Mouse (Mus musculus) stomach, embryonic 16.5 days (tissue): Measurements from ENCODE around the gene Cdk6. TPM values are rescaled to one million over a fixed set of nuclear protein-coding genes. Genes with fewer than 3 reads are reported as not detected.

ENCODE experiments used
- ATAC-seq: fragments of 200-750 bp; cut with Nextera tagmentation; 2 replicates; pipeline ENCODE4 v1.8.0; 2017; ENCODE audit warnings: moderate number of reproducible peaks, moderate TSS enrichment; ENCODE audit not compliant: insufficient read depth, low FRiP score
- H3K27ac ChIP-seq: fragments of 300-500 bp; sonication (generic); 2 replicates; pipeline ENCODE4 v1.5.1; 2014; ENCODE audit warnings: low read length
- H3K27me3 ChIP-seq: fragments of 300-500 bp; sonication (generic); 2 replicates; pipeline ENCODE4 v1.6.1; 2014; ENCODE audit warnings: low read length, control low read depth, mixed read lengths; ENCODE audit not compliant: control insufficient read depth, insufficient read depth
- H3K36me3 ChIP-seq: fragments of 300-500 bp; sonication (generic); 2 replicates; pipeline ENCODE4 v1.6.1; 2014; ENCODE audit warnings: low read length; ENCODE audit not compliant: control insufficient read depth, insufficient read depth
- H3K4me1 ChIP-seq: fragments of 300-500 bp; sonication (generic); 2 replicates; pipeline ENCODE4 v1.6.1; 2014; ENCODE audit warnings: low read length, control low read depth, mixed read lengths; ENCODE audit not compliant: control insufficient read depth, insufficient read depth
- H3K4me2 ChIP-seq: fragments of 300-500 bp; sonication (generic); 2 replicates; pipeline ENCODE4 v1.6.1; 2014; ENCODE audit warnings: low read depth, low read length, mixed read lengths
- H3K4me3 ChIP-seq: fragments of 300-500 bp; sonication (generic); replicated peaks from 2 replicates; pipeline ENCODE4 v1.5.1; 2014; ENCODE audit warnings: mild to moderate bottlenecking, low read length
- H3K9ac ChIP-seq: fragments of 300-500 bp; sonication (generic); 2 replicates; pipeline ENCODE4 v1.6.1; 2014; ENCODE audit warnings: low read length
- H3K9me3 ChIP-seq: fragments of 300-500 bp; sonication (generic); replicated peaks from 2 replicates; pipeline ENCODE4 v1.6.1; 2016; ENCODE audit warnings: low read length, control low read depth; ENCODE audit not compliant: control insufficient read depth
- WGBS: fragments of 180-500 bp; shearing (Covaris S2); extraction: QIAGEN DNeasy Blood & Tissue Kit; methylation state at CpG from one replicate; pipeline ENCODE4 v1.1.7; 2014; 5-methylcytosine and 5-hydroxymethylcytosine counted together
- polyA plus RNA-seq: library from polyadenylated mRNA; unstranded; fragments of >200 nt; fragmentation: Nextera tagmentation; extraction: Ambion mirVana; gene quantifications from 2 replicates; pipeline ENCODE4 v1.2.1, GENCODE M21; 2015

Gene Cdk6
- polyA plus RNA-seq, 1 experiment from 2014 or later: 25.9 TPM

DNA sequence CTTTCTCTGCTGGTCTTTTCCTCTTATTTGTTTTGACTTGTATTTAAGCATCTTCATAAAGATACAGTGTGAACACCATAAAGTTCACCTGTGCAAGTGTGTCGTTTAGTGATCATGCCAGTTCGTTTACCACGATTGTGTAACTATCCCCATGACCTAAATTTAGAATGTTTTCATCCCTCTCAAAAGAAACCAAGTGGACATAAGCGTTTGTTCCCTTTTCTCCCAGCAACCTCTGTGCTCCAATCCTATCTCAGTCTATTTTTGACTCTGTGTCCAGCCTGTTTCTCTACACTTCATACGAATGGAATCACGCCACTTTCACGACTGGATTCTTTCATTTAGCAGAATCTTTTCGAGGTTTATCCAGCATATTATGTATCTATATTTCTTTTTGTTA is 40.5 kb downstream of the Cdk6 start:
- no peak overlapping the region for H3K27ac ChIP-seq
- H3K36me3 ChIP-seq: no peaks in the 10 kb centered on the region
- H3K4me3 ChIP-seq: no peak overlapping the region
- no peaks in the 10 kb centered on the region for H3K27me3 ChIP-seq
- no peak overlapping the region for H3K4me2 ChIP-seq
- WGBS: 78% methylated on average over 8 of the region's 8 CpGs
- no peak for ATAC-seq
- H3K4me1 ChIP-seq: peaks cover 7% of the 10 kb centered on the region; the same call in 1 of the 2 replicates
- no peaks in the 10 kb centered on the region for H3K9me3 ChIP-seq
- no peak overlapping the region for H3K9ac ChIP-seq

DNA sequence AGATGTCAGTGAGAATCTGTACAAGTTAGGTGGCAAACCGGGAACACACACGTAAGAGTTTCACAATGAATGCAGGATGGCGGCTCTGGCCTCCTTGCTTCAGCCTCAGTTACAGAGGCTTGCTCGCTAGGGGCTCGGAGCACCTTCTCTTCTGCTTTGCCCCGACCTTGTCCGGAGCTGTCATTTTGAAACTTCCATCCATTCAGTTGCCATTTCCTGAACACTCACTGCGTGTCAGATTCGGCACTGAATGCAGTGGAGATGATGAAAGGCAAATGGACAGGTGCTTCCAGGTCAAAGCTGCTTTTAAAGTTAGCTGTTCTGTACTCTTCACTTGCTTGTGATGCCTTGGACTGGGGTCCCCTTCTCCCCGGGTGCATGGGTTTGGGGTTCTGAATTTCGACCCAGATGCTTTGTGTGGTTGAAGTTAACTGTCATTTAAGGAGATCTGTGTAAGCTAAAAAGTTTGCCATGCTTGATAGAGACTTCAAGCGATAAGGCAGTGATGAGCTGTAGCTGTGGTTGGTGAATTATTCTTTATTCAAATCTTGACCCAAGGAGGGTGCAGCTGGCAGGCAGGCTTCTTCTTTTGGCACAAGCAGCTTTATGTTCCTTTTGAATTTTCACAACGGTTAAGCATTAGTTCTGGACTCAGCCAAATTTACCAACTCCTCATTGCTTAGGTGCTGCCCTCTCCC is 41.2 kb downstream of the Cdk6 start:
- 82% methylated on average over 13 of the region's 13 CpGs for WGBS
- Histone ChIP-seq H3K9me3 (no peaks in the 10 kb centered on the region), H3K4me2 (no peak overlapping the region), H3K27ac (no peak overlapping the region), H3K9ac (no peak overlapping the region), H3K27me3 (no peaks in the 10 kb centered on the region), H3K4me3 (no peak overlapping the region), H3K4me1 (peaks cover 7% of the 10 kb centered on the region; the same call in 1 of the 2 replicates), H3K36me3 (no peaks in the 10 kb centered on the region)
- no peak for ATAC-seq

DNA sequence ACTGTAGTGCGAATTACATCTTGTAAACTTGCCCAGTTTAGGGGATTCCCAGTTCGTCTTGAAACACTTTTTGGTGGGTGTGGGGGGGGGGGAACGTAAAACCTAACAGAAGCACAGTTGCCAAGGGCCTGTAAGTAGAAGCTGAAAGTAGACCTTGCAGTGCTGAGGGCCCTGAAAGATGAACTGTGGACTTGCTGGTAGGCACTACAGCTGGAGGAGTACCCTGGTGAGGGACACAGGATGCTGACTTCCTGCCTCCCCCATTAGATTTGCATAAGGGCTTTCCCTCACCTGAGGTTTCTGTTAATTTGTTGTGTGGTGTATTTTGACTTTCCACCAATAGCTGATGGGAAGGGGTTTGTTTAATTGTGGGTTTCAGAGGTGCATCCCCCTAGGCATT is 42.3 kb downstream of the Cdk6 start:
- WGBS: 71% methylated on average over 3 of the region's 3 CpGs
- Histone ChIP-seq H3K27ac (no peak overlapping the region), H3K27me3 (no peaks in the 10 kb centered on the region), H3K9ac (no peak overlapping the region), H3K4me2 (no peak overlapping the region), H3K4me1 (peaks cover 7% of the 10 kb centered on the region; the same call in 1 of the 2 replicates), H3K36me3 (no peaks in the 10 kb centered on the region), H3K9me3 (no peaks in the 10 kb centered on the region), H3K4me3 (no peak overlapping the region)
- no peak for ATAC-seq

DNA sequence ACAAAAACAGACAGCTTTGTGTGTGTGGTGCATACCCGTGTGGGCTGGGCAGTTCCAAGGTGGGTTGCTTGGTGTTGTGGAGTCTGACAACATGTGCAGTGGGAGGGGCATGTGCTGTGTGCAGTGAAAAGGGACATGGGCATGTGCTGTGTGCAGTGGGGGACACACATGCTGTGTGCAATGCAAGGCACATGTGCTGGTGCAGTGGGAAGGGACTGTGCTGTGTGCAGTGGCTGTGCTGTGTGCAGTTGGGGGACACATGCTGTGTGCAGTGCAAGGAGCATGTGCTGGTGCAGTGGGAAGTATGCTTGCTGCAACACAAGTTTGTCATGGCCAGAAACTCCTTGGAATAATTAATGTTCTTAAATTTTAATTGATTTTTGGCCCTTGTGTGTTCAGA is 43.8 kb downstream of the Cdk6 start:
- peaks cover 7% of the 10 kb centered on the region; the same call in 1 of the 2 replicates for H3K4me1 ChIP-seq
- 57% methylated on average over 1 of the region's 1 CpGs for WGBS
- no peak overlapping the region for H3K27ac ChIP-seq
- H3K27me3 ChIP-seq: no peaks in the 10 kb centered on the region
- H3K36me3 ChIP-seq: no peaks in the 10 kb centered on the region
- H3K9ac ChIP-seq: no peak overlapping the region
- no peak overlapping the region for H3K4me3 ChIP-seq
- no peak for ATAC-seq
- H3K9me3 ChIP-seq: no peaks in the 10 kb centered on the region
- no peak overlapping the region for H3K4me2 ChIP-seq

DNA sequence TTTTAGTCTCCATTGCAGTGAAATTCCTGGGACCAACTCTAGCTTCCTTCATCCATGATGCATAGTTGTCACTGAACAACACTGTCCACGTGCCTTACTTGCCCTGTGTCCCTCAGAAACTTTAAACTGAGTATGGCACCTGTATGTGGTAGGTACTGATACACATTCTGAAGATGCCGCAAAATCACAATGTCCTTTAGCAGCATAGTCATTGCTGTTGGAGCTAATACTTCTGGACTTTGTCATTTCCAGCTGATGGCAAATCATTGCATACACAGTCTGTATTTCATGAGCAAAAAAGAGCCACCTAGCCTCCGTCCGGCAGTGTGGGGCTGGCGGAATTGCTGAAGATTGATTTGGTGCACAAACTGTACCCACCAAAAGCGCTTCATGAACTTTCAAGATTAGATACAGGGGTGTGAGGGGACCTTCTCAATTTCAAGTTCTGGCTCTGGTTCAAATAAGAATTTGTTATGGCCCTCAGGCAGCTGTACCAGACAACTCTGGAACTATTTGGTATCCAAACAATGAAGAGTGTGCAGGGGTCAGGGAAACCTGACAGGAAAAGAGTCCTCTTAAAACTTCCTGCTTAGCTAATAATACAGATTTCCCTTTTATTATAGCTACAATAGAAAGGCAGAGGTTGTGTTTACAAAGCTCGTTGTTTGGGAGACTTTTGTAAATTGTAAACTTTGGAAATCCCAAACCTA is 44.9 kb downstream of the Cdk6 start:
- H3K9me3 ChIP-seq: no peaks in the 10 kb centered on the region
- no peak overlapping the region for H3K4me2 ChIP-seq
- H3K4me1 ChIP-seq: peaks cover 7% of the 10 kb centered on the region; the same call in 1 of the 2 replicates
- no peak overlapping the region for H3K27ac ChIP-seq
- H3K27me3 ChIP-seq: no peaks in the 10 kb centered on the region
- 0 out of 2 replicates have a peak, but pooled peaks cover 4% of the 10 kb centered on the region for H3K36me3 ChIP-seq
- WGBS: 52% methylated on average over 7 of the region's 7 CpGs
- ATAC-seq: no peak
- H3K4me3 ChIP-seq: no peak overlapping the region
- H3K9ac ChIP-seq: no peak overlapping the region

DNA sequence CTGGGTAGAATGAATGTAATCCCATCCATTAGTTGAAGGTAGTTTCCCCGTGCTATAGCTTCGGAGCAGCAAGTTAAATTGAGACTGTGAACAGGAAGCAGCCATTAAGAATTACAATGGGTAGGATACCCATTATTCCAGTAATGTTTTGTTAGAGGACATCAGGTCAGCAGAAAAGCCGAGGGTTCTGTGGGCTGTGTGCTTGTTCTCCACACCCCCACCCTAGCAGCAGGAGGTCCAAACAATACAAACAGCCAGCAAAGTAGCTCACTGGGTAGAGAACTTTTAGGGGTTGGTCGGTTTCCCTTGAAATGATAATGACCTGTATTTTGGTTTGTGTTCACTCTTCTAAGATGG is 45.4 kb downstream of the Cdk6 start:
- H3K27me3 ChIP-seq: no peaks in the 10 kb centered on the region

DNA sequence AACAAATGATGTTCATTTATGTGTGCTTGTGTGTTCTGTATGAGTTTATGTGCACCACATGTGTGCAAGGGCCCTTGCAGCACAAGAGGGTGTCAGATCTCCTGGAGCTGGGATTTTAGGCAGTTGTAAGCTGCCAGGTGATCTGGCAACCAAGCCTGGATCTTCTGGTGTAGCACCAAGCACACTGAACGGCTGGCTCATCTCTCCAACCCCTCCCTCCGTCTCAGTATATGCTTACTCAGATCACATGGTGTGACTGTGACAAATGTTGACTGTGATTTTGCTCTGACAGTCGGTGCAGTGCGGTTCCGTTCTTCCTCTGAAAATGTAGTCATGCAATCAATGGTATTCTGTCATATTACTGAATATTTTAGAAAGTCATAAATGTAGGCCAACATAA is 45.9 kb downstream of the Cdk6 start:
- Histone ChIP-seq H3K27me3 (no peaks in the 10 kb centered on the region), H3K9me3 (no peaks in the 10 kb centered on the region), H3K4me2 (no peak overlapping the region), H3K4me1 (peaks cover 7% of the 10 kb centered on the region; the same call in 1 of the 2 replicates), H3K27ac (no peak overlapping the region), H3K36me3 (0 out of 2 replicates have a peak, but pooled peaks cover 9% of the 10 kb centered on the region), H3K9ac (no peak overlapping the region), H3K4me3 (no peak overlapping the region)
- no peak for ATAC-seq
- 57% methylated on average over 5 of the region's 5 CpGs for WGBS

More for the DNA sequence above, 45.4 kb downstream of the Cdk6 start:
- peaks cover 7% of the 10 kb centered on the region; the same call in 1 of the 2 replicates for H3K4me1 ChIP-seq
- no peak overlapping the region for H3K27ac ChIP-seq
- no peaks in the 10 kb centered on the region for H3K9me3 ChIP-seq
- H3K4me3 ChIP-seq: no peak overlapping the region
- 0 out of 2 replicates have a peak, but pooled peaks cover 9% of the 10 kb centered on the region for H3K36me3 ChIP-seq
- 26% methylated on average over 4 of the region's 4 CpGs for WGBS
- ATAC-seq: no peak
- H3K9ac ChIP-seq: no peak overlapping the region
- H3K4me2 ChIP-seq: no peak overlapping the region

DNA sequence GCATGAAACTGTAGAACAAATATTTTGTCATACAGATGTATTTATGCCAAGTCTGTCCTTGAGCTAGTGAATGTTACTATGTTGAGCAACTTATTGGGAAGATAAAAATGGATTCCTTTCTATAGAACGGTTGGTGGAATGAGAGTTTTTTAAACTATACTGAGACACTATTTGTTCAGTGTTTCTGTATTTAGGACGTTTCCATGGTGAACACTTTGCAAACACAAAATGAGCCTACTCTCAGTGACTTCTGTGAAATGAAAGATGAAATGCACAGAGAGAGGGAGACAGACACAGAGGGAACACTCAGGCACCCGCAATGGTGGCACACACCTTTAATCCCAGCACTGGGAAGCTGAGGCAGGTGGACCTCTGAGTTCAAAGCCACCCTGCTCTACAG is 51.6 kb downstream of the Cdk6 start:
- ATAC-seq: no peak
- no peak overlapping the region for H3K4me2 ChIP-seq
- H3K27me3 ChIP-seq: no peaks in the 10 kb centered on the region
- H3K4me3 ChIP-seq: no peak overlapping the region
- H3K27ac ChIP-seq: no peak overlapping the region
- H3K36me3 ChIP-seq: 0 out of 2 replicates have a peak, but pooled peaks cover 9% of the 10 kb centered on the region
- H3K4me1 ChIP-seq: no peaks in the 10 kb centered on the region
- WGBS: 65% methylated on average over 3 of the region's 3 CpGs
- no peak overlapping the region for H3K9ac ChIP-seq
- no peaks in the 10 kb centered on the region for H3K9me3 ChIP-seq

DNA sequence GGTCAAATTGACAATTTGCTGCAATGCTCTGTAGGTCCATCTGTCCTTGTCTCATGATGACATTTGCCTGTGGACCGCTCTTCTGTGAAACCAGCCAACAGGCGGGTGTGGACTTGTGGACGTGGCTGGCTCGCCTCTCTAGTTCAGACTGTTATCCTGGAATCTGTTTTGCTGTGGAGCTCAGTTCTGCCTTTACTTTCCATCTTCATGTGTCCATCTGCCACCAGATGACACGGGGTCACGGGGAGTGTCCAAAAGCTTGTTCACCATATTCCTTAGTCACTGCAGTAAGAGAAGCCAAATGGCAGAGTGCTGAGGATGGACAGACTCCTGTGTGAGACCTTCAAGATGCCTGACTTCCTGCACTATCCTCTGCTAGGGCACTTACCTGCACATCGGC is 52.9 kb downstream of the Cdk6 start:
- H3K36me3 ChIP-seq: 0 out of 2 replicates have a peak, but pooled peaks cover 9% of the 10 kb centered on the region
- 91% methylated on average over 7 of the region's 7 CpGs for WGBS

More for the DNA sequence above, 52.9 kb downstream of the Cdk6 start:
- Histone ChIP-seq H3K27me3 (no peaks in the 10 kb centered on the region), H3K4me3 (no peak overlapping the region), H3K27ac (no peak overlapping the region), H3K4me1 (no peaks in the 10 kb centered on the region), H3K9ac (no peak overlapping the region), H3K9me3 (no peaks in the 10 kb centered on the region), H3K4me2 (no peak overlapping the region)
- no peak for ATAC-seq
